Mouse (Mus musculus): ENCODE results near the gene Nedd4. TPM values are rescaled to one million over a fixed set of nuclear protein-coding genes. Genes with fewer than 3 reads are reported as not detected.

Gene Nedd4
- polyA plus RNA-seq, 1 experiment from 2014 or later, result 90.0 TPM

DNA sequence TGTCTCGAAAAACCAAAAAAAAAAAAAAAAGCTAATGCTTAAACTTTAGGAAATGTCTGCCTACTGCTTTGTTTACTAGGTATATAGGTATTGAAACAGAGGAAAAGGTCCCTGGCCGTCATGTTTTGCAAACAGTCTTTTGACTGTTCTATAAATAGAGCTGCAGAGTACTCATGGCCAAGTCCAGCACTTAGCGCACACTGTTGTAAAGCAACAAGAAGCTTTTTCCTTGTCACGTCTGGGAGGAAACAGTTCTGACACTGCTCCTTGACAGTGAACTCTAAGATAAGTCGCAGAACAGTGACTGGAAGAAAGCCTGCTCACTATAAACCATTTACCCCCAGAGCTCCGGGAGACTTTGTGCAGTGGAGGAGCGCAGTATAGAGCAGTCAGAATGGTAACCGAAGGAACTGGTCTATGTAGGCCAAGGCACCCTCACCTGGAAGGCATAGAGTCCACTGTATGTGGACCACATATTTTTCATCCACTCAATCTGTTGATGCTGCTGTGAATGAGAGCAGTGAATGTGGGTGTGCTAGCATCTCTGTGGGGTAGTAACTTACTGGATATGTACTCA, 19.6 kb downstream of the Nedd4 start:
- Histone ChIP-seq H3K27me3 (no peaks in the 10 kb centered on the region), H3K4me1 (replicated peaks) (peaks cover 21% of the 10 kb centered on the region), H3K4me2 (no peak overlapping the region), H3K9me3 (replicated peaks) (no peaks in the 10 kb centered on the region), H3K4me3 (replicated peaks) (no peak overlapping the region), H3K9ac (no peak overlapping the region), H3K36me3 (replicated peaks) (peaks cover 69% of the 10 kb centered on the region), H3K27ac (replicated peaks) (no peak overlapping the region)
- WGBS (ENCODE audit: insufficient replicate concordance), result 68% methylated on average over 8 of the region's 8 CpGs
- peak; percentile 26; the same call in 1 of the 2 replicates for ATAC-seq (ENCODE audit: insufficient read depth)

DNA sequence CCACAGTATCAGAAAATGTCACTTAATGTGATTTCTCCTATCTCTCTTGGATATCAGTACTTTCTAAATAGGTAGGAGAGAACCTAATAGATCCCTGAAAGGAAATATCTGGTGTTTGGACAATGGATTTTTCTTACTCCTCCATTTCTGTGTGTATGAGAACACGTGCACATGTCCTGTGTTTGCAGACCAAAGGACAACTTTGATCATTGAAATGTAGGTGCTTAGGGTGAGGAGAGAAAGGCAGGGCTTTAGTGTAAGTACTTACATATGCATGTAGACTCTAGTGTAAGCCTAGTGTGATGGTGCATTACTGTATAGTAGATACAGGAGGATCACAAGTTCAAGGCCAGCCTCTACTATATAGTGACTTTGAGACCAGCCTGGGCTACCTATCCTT, 21.1 kb downstream of the Nedd4 start:
- WGBS (ENCODE audit: insufficient replicate concordance), result 72% methylated on average over 1 of the region's 1 CpGs
- H3K9ac ChIP-seq, result no peak overlapping the region
- 0 out of 2 replicates have a peak, but pooled peaks have one; percentile 36 for ATAC-seq (ENCODE audit: insufficient read depth)
- H3K27me3 ChIP-seq, result no peaks in the 10 kb centered on the region
- H3K36me3 ChIP-seq (replicated peaks), result peaks cover 73% of the 10 kb centered on the region
- no peak overlapping the region for H3K4me2 ChIP-seq
- H3K4me3 ChIP-seq (replicated peaks), result no peak overlapping the region
- no peak overlapping the region for H3K27ac ChIP-seq (replicated peaks)
- peaks cover 21% of the 10 kb centered on the region for H3K4me1 ChIP-seq (replicated peaks)
- no peaks in the 10 kb centered on the region for H3K9me3 ChIP-seq (replicated peaks)

GRCm38 (mm10) chr9:72685231-72685630, 23.1 kb downstream of the Nedd4 start:
- peaks cover 81% of the 10 kb centered on the region for H3K36me3 ChIP-seq (replicated peaks)
- H3K27me3 ChIP-seq, result no peaks in the 10 kb centered on the region
- peaks cover 21% of the 10 kb centered on the region for H3K4me1 ChIP-seq (replicated peaks)
- ATAC-seq (ENCODE audit: insufficient read depth), result peak; percentile 50
- H3K4me2 ChIP-seq, result no peak overlapping the region
- H3K4me3 ChIP-seq (replicated peaks), result no peak overlapping the region
- H3K9ac ChIP-seq, result no peak overlapping the region
- WGBS (ENCODE audit: insufficient replicate concordance), result 38% methylated on average over 4 of the region's 4 CpGs
- H3K27ac ChIP-seq (replicated peaks), result no peak overlapping the region
- H3K9me3 ChIP-seq (replicated peaks), result no peaks in the 10 kb centered on the region

- WGBS (ENCODE audit: insufficient replicate concordance), result 77% methylated on average over 4 of the region's 4 CpGs
- Histone ChIP-seq H3K27ac (replicated peaks) (no peak overlapping the region), H3K36me3 (replicated peaks) (peaks cover 87% of the 10 kb centered on the region)
These were observed 24.4 kb downstream of the Nedd4 start for GRCm38 (mm10) chr9:72686506-72686905.

DNA sequence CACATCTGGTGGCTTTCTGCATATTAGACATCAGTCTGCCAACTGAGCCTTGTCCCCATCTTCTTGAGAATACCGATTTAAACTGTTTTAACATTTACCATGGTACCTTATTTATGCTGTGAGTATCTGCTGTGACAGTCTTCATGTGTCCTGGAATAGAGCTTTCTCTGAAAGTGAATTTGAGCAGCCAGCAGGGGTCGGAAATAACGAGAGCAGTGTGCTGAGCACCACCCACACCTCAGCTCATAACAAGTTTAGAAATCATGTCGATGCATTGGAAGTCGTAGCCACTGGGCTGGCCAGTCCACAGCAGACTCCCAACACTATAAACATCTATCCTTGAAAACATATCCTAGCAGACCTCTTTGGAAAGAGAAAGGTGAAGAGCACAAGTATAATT, 27.4 kb downstream of the Nedd4 start:
- Histone ChIP-seq H3K4me1 (replicated peaks) (peaks cover 21% of the 10 kb centered on the region), H3K27ac (replicated peaks) (no peak overlapping the region), H3K27me3 (no peaks in the 10 kb centered on the region), H3K36me3 (replicated peaks) (peaks cover 92% of the 10 kb centered on the region), H3K9ac (no peak overlapping the region), H3K4me3 (replicated peaks) (no peak overlapping the region), H3K9me3 (replicated peaks) (no peaks in the 10 kb centered on the region), H3K4me2 (no peak overlapping the region)
- ATAC-seq (ENCODE audit: insufficient read depth), result no peak
- WGBS (ENCODE audit: insufficient replicate concordance), result 77% methylated on average over 5 of the region's 5 CpGs

More at GRCm38 (mm10) chr9:72686506-72686905, 24.4 kb downstream of the Nedd4 start:
- Histone ChIP-seq H3K4me1 (replicated peaks) (peaks cover 21% of the 10 kb centered on the region), H3K9me3 (replicated peaks) (no peaks in the 10 kb centered on the region), H3K4me2 (no peak overlapping the region), H3K4me3 (replicated peaks) (no peak overlapping the region), H3K9ac (no peak overlapping the region), H3K27me3 (no peaks in the 10 kb centered on the region)
- no peak for ATAC-seq (ENCODE audit: insufficient read depth)

DNA sequence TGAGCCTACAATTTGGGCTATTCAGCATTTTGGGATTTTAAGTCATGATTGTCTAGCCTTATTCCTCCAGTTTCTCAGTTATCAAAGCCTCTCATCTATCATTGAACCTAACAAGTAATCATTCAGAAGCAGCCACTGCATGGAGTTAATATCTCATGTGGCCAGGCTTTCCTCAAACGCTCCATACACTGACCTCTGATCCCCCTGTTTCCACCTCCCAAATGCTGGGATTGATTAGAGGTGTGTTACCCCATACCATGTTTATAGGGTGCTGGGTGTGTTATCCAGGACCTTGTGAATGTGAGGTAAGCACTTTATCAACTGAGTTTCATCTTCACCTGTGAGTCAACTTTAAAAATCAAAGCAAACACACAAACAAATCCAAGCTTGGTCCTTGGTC, 28.7 kb downstream of the Nedd4 start:
- Histone ChIP-seq H3K27ac (replicated peaks) (no peak overlapping the region), H3K4me3 (replicated peaks) (no peak overlapping the region), H3K36me3 (replicated peaks) (peaks cover 91% of the 10 kb centered on the region), H3K27me3 (no peaks in the 10 kb centered on the region), H3K4me2 (no peak overlapping the region), H3K9ac (no peak overlapping the region), H3K4me1 (replicated peaks) (peaks cover 15% of the 10 kb centered on the region), H3K9me3 (replicated peaks) (no peaks in the 10 kb centered on the region)
- WGBS (ENCODE audit: insufficient replicate concordance), result 34% methylated on average over 1 of the region's 1 CpGs
- ATAC-seq (ENCODE audit: insufficient read depth), result no peak

DNA sequence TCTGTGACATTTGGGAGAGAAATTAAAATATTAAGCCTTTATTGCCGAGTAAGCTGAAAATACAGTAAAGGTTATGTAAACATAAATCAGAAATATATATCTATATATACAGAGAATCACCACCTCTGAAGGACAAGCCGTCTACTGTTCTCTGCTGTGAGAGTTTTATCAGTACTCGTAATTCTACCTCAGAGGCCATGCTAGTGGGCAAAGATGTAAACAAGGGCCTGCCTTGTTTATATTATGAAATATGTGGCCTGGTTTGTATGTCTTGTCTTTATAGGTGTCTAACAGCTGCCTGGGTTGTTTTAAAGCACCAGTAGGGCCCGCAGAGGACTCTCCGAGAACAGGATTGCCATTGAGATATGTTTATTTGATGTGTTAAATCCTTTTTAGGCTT, 29.8 kb downstream of the Nedd4 start:
- no peak overlapping the region for H3K4me3 ChIP-seq (replicated peaks)
- H3K4me2 ChIP-seq, result no peak overlapping the region
- H3K27me3 ChIP-seq, result no peaks in the 10 kb centered on the region
- H3K27ac ChIP-seq (replicated peaks), result no peak overlapping the region
- no peak for ATAC-seq (ENCODE audit: insufficient read depth)
- peaks cover 17% of the 10 kb centered on the region for H3K4me1 ChIP-seq (replicated peaks)
- H3K36me3 ChIP-seq (replicated peaks), result peaks cover 89% of the 10 kb centered on the region
- 80% methylated on average over 5 of the region's 5 CpGs for WGBS (ENCODE audit: insufficient replicate concordance)
- no peak overlapping the region for H3K9ac ChIP-seq
- no peaks in the 10 kb centered on the region for H3K9me3 ChIP-seq (replicated peaks)

DNA sequence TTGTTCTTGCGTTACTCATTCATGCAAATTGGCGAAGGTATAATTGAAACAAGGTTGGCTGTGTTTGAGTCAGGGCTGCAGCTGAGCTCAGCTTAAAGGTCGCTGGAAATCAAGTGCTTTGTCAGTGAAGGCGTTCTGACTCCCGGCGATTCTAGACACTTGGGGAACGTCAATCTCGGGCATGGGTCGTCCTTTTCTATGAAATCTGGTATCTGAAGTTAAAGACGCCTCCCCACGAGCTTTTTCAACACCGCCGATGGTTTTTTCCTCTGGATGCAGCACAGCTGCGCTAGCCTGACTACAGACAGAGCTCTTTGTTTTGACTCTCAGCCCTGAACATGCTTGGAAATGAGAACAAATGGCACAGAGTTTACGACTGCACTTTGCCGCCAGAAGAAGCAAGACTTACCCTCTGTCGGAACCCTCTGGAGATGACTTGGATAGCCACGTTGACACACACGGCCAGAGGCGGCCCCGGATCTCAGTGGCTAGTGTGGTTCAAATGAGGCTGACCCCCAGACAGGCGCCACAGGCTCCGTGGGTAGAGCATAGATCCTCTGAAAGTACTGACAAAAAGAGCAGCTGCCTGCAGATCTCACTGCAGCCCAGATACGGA, 31.0 kb downstream of the Nedd4 start:
- no peak overlapping the region for H3K4me2 ChIP-seq
- no peaks in the 10 kb centered on the region for H3K27me3 ChIP-seq
- H3K9ac ChIP-seq, result no peak overlapping the region
- peaks cover 26% of the 10 kb centered on the region for H3K4me1 ChIP-seq (replicated peaks)
- H3K27ac ChIP-seq (replicated peaks), result no peak overlapping the region
- WGBS (ENCODE audit: insufficient replicate concordance), result 83% methylated on average over 24 of the region's 24 CpGs
- no peak overlapping the region for H3K4me3 ChIP-seq (replicated peaks)
- H3K36me3 ChIP-seq (replicated peaks), result peaks cover 85% of the 10 kb centered on the region
- no peak for ATAC-seq (ENCODE audit: insufficient read depth)
- no peaks in the 10 kb centered on the region for H3K9me3 ChIP-seq (replicated peaks)

GRCm38 (mm10) chr9:72693861-72694260, 31.7 kb downstream of the Nedd4 start:
- Histone ChIP-seq H3K27ac (replicated peaks) (no peak overlapping the region), H3K36me3 (replicated peaks) (peaks cover 85% of the 10 kb centered on the region), H3K4me2 (no peak overlapping the region), H3K27me3 (no peaks in the 10 kb centered on the region), H3K9ac (no peak overlapping the region), H3K4me1 (replicated peaks) (peaks cover 32% of the 10 kb centered on the region), H3K9me3 (replicated peaks) (no peaks in the 10 kb centered on the region), H3K4me3 (replicated peaks) (no peak overlapping the region)
- WGBS (ENCODE audit: insufficient replicate concordance), result 84% methylated on average over 14 of the region's 14 CpGs
- ATAC-seq (ENCODE audit: insufficient read depth), result no peak

DNA sequence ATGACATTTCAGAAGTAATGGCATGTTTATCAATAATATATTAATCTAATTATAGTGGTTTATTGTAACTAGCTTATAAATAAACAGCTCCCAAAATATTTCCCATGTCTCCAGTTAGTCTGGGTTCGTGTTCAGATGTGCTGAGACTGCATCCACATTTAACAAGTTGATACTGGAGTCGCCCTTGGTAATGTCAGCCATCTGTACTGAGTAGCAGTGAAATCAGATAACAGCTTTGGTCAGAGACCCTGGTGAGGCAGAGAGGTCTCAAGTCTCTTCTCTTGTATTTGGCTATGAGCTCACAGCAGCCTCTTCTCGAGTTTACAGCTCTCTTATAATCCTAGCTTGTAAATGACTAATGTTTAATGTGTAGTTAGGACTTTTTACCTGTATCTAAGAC, 34.4 kb downstream of the Nedd4 start:
- Histone ChIP-seq H3K36me3 (replicated peaks) (peaks cover 82% of the 10 kb centered on the region), H3K4me3 (replicated peaks) (no peak overlapping the region), H3K9ac (no peak overlapping the region), H3K4me1 (replicated peaks) (peaks cover 57% of the 10 kb centered on the region), H3K4me2 (no peak overlapping the region), H3K27ac (replicated peaks) (no peak overlapping the region), H3K27me3 (no peaks in the 10 kb centered on the region), H3K9me3 (replicated peaks) (no peaks in the 10 kb centered on the region)
- 55% methylated on average over 3 of the region's 3 CpGs for WGBS (ENCODE audit: insufficient replicate concordance)
- ATAC-seq (ENCODE audit: insufficient read depth), result no peak

DNA sequence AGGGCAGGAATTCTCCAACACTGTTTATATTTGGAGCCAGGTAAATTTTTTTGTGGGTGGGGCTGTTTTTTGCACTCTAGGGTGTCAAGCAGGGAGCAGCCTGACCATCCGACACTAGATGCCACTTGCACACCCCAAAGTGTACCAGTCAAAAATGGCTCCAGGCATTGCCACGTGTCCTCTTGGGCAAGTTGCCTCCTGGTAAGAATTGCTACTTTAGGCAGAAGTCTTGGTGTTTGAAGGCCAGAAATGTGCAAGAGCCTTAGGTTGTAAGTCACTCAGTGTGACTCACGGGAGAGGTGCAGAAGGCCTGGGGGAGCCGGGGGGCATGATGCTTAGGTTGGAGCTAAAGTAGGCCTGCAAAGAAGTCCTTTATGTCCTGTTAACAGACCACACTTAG, 35.6 kb downstream of the Nedd4 start:
- Histone ChIP-seq H3K4me1 (replicated peaks) (peaks cover 59% of the 10 kb centered on the region), H3K27me3 (no peaks in the 10 kb centered on the region), H3K9me3 (replicated peaks) (no peaks in the 10 kb centered on the region), H3K4me2 (no peak overlapping the region), H3K4me3 (replicated peaks) (no peak overlapping the region), H3K36me3 (replicated peaks) (peaks cover 83% of the 10 kb centered on the region), H3K27ac (replicated peaks) (no peak overlapping the region), H3K9ac (no peak overlapping the region)
- WGBS (ENCODE audit: insufficient replicate concordance), result 81% methylated on average over 4 of the region's 4 CpGs
- no peak for ATAC-seq (ENCODE audit: insufficient read depth)

DNA sequence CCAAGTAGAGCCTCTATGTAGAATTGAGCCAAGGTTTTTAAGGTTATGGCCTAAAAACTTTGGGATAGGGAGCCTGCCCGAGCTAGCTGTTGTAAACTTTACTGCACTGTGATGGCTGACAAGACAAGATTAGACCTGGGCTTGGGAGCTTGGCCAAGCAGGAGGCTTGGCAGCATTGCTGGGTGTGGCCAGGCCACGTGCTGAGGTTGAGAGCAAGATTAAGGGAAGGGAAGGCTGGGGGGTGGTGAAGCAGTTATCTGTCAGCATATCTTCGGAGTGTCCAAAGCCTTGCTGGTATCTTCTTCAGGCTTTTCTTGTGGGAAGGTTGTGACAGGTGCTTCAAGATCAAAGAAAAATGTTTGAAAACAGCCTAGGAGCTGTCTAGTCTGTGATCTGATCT, 37.6 kb downstream of the Nedd4 start:
- Histone ChIP-seq H3K27ac (replicated peaks) (peak overlapping the region; percentile 43; the same call in 1 of the 2 replicates), H3K36me3 (replicated peaks) (peaks cover 81% of the 10 kb centered on the region), H3K27me3 (no peaks in the 10 kb centered on the region), H3K9me3 (replicated peaks) (no peaks in the 10 kb centered on the region), H3K4me2 (no peak overlapping the region), H3K4me3 (replicated peaks) (no peak overlapping the region), H3K9ac (no peak overlapping the region), H3K4me1 (replicated peaks) (peaks cover 53% of the 10 kb centered on the region)
- ATAC-seq (ENCODE audit: insufficient read depth), result peak; percentile 91
- WGBS (ENCODE audit: insufficient replicate concordance), result 16% methylated on average over 3 of the region's 3 CpGs

Data from liver, embryonic 15.5 days (tissue).